Mouse (Mus musculus): ENCODE results near the gene Dsp.

Gene Dsp

GRCm38 (mm10) chr13:38151069-38151588, at the start of gene Dsp:
Gene Dsp (plus strand): TSS chr13:38151294.
- DNase-seq (ENCODE audit: low read depth), result peak; percentile 10

GRCm38 (mm10) chr13:38103406-38103805, 47.7 kb upstream of the Dsp start:
- DNase-seq (ENCODE audit: low read depth), result no peak

DNA sequence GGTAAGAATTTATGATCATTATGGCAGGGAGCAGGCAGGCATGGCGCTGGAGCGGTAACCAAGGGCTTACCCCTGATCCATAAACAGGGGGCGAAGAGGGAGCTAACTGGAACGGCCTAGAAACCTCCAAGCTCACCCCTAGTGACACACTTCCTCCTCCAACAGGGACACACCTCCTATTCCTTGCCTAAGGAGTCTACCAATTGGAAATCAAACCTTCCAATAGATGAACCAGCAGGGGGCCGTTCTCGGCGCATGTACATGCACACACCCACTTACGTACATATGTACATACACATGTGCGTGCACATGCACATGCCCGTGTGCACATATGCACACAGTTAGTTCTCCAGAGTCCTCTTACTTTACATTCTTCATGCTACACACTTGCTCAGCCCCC, 46.6 kb upstream of the Dsp start:
- DNase-seq (ENCODE audit: low read depth), result no peak

DNA sequence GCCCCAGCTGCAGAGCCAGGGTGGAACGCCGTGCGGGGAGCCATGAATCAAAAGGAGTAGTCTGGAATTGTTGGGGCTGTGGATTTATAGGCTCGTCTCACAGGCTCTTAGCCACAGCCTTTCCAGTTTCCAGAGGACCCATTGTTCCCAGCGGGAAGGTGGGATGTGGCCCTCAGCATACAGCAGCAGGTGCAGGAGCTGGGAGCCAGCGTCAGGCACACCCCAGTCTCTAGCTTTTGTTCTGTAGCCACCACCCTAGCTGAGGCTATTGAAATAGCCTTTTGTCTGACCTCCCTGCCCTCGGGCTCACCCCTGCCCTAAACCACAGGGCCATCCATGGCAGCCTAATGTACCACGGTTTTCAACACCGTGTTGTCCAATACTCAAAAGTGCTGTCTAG, 42.0 kb upstream of the Dsp start:
- DNase-seq (ENCODE audit: low read depth), result no peak

- no peak for DNase-seq (ENCODE audit: low read depth)
These were observed 28.8 kb upstream of the Dsp start for GRCm38 (mm10) chr13:38122321-38122720.

- no peak for DNase-seq (ENCODE audit: low read depth)
These were observed 27.4 kb upstream of the Dsp start for GRCm38 (mm10) chr13:38123666-38124065.

- DNase-seq (ENCODE audit: low read depth), result no peak
These were observed 23.4 kb upstream of the Dsp start for GRCm38 (mm10) chr13:38127683-38128082.

GRCm38 (mm10) chr13:38128246-38128645, 22.8 kb upstream of the Dsp start:
- no peak for DNase-seq (ENCODE audit: low read depth)

DNA sequence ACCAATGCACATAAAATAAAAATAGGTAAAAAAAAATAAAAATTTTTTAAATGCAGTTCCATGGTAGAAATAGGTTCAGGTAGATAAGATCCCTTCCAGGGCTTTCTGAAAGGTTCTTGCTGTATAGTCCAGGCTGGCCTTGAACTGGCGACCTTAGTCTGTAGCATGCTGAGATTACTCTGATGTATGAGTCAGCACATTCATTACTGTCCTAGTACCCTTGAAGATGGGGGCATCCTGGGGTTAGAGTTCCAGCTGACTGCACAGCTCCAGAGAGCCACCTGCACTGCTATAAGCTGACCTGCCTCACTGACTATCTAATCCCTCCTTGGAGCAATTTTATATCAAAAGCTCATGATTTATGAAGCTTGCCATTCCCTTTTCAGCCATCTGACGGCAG, 21.6 kb upstream of the Dsp start:
- no peak for DNase-seq (ENCODE audit: low read depth)

DNA sequence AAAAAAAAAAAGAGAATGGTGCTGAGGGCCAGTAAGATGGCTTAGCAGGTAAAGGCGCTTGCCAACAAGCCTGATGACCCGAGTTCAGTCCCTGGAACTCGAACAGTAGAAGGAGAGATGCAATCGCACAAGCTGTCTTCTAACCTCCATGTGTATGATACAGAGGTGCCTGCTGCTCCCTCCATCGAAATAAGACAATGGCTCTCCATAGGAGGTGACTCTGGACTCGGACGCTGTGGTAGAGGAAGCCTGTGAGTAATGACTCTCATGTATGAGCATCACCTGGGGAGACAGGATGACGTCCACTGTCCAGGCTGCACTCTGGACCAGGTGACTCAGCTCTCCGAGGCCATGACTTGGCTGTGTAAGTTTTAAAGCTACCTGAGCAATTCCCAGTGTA, 21.0 kb upstream of the Dsp start:
- DNase-seq (ENCODE audit: low read depth), result no peak

DNA sequence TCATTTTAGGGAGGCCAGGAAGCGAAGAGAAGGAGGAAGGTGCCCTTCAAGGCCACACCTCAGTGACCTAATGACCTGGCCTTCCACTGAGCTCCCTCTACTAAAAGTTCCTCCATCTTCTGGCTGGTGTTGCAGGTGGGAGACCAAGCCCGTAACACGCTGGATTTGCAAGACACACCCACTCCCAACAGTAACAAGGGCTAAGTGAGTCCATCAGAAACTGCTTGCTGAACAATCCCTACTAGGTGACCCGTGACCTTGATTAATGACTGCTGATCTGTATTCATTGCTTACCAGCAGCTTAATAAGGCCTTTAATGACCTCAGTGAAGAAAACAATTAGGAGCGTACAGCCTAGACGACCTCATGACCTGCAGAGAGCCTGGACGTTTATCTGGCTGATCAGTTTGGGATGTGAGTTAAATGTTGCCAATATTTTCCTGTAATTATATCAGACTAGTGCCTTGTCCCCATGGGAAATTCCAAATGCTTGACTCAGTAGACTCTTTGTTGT, 18.0 kb upstream of the Dsp start:
- no peak for DNase-seq (ENCODE audit: low read depth)

DNA sequence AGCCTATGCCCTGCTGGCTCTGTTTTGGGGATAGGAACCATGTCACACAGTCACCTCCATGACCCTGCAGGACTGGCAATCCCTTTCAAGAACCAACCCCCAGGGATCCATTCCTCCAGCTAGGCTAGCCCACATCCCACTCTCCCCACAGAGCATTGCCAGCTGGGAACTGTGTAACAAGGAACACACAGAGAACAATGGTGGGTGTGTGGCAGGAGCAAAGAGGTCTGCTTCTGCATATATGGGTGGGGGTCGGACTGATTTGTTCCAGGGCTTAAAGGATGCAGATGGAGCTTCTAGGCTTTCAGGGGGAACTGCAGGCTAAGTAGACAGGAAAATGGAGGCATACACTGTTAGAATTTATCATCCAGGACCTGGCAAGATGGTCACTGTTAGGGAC, 10.6 kb upstream of the Dsp start:
- no peak for DNase-seq (ENCODE audit: low read depth)

DNA sequence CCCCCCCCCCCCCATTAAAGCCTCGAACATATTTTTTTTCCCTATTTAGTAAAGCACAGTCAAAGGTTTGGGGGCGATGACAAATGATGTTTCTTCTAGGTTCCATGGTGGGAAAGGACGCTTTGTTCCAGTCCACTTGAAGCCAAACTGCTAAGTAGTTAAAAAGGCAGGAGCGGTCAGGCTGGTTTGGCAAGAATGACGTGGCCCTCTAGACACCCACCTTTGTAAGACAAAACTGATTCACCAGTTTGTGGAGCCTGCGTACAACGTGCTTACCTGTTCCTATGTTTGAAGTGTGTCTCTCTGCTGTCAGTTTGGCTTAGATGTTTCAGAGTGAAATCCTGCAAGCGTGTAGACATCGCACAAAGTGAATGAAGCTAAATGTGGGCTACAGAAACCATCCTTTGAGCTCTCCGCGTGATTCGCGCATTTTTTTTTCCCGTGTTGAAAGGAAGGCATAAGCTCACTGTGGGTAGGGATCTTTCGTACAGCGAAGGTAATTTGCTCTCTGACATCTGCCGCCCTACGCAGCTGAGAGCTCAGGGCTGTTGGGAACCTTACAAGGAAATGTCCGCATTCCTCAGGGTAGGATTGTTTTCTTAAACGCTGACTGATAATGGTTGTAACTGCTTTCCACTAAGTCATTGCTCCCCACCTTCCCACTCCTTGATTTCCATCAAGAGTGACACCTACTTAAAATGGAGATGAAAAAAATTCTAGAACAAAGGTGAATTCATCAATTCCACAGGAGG, 6.0 kb upstream of the Dsp start:
- DNase-seq (ENCODE audit: low read depth), result no peak

DNA sequence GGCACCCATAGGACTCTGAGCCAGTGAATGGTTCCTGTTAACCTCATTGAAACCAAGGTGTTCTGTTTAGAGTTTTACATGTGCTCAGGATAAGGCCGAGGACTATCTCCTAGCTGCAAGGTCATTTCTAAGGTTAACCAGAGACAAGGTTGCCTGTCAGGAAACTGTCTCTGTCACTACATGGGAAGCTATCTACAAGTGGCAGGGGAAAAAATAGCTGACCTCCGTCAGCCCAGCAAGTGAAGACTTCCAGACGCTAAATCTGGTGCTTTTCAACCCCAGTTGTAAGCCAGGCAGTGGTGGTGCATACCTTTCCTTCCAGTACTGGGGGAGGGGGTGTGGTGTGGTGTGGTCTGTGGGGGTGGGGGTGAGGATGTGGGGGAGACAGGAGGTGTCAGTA, 2.7 kb upstream of the Dsp start:
- no peak for DNase-seq (ENCODE audit: low read depth)

GRCm38 (mm10) chr13:38151671-38152428, 756 bp downstream of the Dsp start:
- DNase-seq (ENCODE audit: low read depth), result peak; percentile 3

DNA sequence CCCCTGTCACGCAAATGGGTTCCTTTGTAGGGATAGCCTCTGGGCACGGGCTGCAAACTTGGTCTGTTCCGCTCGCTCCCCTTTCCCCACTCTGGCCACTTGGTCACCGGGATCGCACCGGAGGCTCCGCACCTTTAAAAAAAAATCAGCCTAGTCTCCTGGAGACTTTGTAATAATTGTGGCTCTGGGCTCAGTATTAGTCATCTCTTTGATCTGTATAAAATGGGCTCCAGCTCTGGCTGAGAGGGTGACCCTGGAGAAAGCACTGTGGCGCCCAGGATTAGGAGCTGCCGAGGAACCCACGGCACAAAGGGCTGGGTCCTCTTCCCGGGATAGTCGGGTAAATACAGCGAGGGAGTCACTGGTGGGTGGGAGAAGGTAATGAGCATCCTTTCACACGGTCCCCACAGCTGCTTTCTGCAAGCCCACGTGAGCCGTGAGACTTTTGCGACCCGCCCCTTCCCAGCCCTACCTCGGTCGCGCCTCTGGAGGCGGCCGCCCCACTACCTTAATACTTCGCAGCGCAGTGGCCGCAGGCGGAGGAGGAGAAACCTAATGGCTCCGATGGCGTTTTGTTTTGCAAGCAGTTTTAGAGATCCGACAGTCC, 1.4 kb downstream of the Dsp start:
- peak; percentile 4 for DNase-seq (ENCODE audit: low read depth)

DNA sequence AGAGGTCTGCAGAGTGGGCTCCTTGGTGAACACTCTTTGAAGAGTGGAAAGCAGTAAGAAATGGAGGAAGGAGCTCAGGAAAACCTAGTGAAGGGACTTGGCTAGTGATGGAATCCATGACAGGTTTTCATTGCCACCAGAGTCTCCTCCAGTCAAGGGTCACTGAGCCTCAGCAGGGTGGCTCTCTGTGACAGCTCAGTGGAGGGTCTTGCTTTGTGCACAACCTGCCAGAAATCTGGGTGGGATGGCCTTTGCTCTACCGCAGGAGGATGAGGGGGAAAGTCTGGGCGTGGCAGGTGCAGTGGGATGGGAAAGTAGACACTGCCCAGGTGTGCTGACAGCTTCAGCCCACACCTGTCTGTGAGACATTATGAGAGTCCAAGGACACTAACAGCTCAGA, 4.4 kb downstream of the Dsp start:
- DNase-seq (ENCODE audit: low read depth), result no peak

DNA sequence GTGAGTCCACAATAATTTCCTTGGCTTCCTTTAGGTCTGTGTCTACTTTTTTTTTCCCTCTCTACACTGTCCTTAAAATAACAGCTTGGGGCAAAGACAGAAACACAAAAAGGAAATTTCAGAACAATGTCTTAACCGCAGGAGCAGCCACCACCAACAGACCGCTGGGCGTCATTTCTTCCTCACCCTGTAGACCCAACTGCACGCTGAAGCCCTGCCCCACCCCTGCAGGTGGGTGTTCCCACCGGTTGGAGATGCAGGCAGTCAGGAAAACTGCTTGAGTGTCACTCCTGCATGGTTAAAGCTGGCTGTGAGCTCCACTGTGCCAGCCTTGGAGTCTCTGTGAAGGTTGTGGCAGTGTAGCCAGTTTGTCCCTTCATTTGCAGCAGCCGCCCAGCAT, 6.5 kb downstream of the Dsp start:
- DNase-seq (ENCODE audit: low read depth), result no peak

DNA sequence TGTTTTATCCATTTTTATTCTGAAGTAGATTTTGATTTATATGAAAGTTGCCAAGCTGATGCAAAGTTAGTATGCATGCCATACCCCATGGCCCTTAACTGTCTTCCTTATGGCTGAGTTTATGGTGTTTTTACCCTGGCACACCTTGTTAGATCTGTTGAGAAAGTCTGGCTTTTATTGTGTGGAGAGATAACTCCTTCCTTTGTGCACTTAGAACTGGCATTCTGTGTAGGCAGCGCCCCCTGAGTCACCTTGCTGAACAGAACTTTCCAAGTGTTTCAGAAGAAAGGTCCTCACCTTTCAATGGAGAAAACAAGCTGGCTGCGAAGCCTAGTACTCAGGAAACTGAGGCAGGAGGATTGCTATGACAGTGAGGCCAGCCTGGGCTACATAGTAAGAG, 10.9 kb downstream of the Dsp start:
- no peak for DNase-seq (ENCODE audit: low read depth)

DNA sequence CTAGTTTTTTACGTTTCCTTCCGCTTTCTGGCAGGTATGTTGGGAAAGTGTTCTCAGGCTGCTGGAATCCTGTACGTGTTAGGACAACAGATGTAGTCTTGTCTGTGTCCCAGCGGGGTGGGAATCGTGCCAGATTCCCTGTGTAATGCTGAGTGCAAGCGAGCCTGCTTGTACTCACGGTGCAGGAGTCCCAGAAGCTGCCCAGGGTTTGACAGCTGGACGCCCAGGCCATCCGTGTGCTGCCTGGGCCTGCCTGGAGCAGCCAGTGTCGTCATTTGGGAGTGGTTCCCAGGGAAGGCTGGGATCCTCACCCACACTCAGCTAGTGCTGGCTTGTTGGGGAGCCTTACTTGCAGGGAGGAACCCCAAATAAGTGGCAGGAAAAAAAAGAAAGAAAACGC, 11.6 kb downstream of the Dsp start:
- no peak for DNase-seq (ENCODE audit: low read depth)

GRCm38 (mm10) chr13:38164932-38165331, 13.8 kb downstream of the Dsp start:
- DNase-seq (ENCODE audit: low read depth), result no peak

DNA sequence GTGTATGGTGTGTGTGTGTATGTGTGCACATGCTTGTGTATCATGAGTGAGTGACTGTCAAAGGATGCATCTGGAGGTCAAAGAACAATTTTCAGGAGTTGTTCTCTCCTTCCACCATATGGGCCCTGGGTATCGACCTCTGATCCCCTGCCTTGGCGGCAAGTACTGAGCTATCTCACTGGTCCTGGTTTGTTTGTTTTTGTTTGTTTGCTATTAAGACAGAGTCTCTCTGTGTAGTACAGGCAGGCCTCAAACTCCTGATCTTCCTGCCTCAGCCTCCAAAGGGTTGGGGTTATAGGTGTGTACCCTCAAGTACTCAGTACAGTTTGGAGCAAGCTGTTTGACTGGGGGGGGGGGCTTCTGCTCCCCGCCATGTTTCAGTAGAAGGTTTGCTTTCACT, 16.0 kb downstream of the Dsp start:
- DNase-seq (ENCODE audit: low read depth), result no peak

DNA sequence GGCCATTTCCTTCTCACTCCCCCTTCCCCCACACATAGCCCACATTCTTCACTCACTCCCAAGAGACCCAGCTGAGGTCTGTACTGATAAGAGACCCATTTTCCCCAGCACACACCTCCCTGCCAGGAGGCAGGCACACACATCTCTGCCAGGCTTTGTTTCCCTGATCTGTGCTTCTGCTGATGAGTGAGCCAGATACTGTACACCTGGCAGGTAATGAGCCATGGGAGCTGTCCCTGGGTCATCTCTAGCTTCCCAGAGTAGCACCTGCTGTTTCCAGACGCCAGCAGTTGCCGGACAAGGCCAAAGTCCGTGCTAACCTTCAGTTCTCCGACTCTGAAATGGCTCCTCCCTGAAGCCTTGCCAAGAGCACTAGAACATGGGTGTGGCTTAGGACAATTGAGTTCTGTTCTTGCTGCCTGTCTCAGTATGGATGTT, 19.6 kb downstream of the Dsp start:
- no peak for DNase-seq (ENCODE audit: low read depth)
